In the genomic region with DNA sequence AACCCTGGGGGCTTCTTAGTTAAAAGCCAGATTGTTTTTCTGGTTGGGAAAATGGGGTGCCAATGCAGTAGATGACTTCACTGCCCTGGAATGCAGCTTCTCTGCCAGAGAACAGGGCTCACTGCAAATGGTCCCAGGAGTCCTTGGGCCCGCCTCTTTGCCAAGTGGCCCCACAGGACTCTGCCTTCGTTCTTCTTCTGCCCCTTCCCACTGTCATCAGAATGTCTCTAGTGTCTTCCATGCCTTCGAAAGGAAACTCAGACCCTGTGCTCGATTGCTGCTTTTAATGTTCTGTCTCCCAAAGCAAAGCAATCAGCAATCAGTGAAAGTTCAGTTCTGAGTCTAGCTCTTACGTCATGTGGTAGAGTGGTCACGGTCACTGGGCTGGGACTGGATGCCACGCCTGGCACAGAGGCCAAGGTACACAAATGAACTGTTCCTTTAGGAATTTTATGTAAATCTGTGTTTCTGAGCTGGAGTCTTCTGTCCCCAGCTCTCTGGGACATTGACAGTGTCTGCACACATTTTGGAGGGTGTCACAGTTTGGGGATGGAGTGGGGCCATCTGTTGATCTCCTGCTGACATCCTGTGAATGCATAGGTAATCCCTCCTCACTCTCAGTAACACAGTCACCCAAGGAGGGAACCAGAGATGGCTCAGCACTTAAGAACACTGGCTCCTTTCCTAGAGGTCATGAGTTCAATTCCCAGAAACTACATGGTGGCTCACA, we compare ENCODE assay signal across 9 mouse cellular contexts. TPM values are rescaled to one million over a fixed set of nuclear protein-coding genes. Genes with fewer than 3 reads are reported as not detected.
DNase-seq lines count a peak whose midpoint lies in the region; ATAC-seq and TF ChIP-seq lines count a peak whose summit lies in the region.
"Had no signal": no experiment of that assay in that cellular context is flagged by ENCODE, and none has a peak within 500 bp of the region (broad histone marks: within the 10 kb centered on the region; RNA-seq: fewer than 3 reads in every experiment).

No protein-coding gene starts in this region.

- peak overlapping the region; percentile 68 for H3K27ac ChIP-seq in neural tube, embryonic 13.5 days (replicated peaks)
- peak overlapping the region; percentile 50 for H3K27ac ChIP-seq in forebrain, embryonic 15.5 days (replicated peaks)
- H3K27ac ChIP-seq in hindbrain, embryonic 16.5 days (ENCODE audit: low read depth, low read length), result no peak overlapping the region
- peak overlapping the region; percentile 78 for H3K27ac ChIP-seq in lung, embryonic 14.5 days (ENCODE audit: low read depth)
- H3K27ac ChIP-seq: macrophage had no signal

- H3K27me3 ChIP-seq in neural tube, embryonic 13.5 days, result no peaks in the 10 kb centered on the region
- no peaks in the 10 kb centered on the region for H3K27me3 ChIP-seq in forebrain, embryonic 15.5 days
- no peaks in the 10 kb centered on the region for H3K27me3 ChIP-seq in hindbrain, embryonic 16.5 days (replicated peaks; ENCODE audit: control insufficient read depth, insufficient read depth, low read length)
- no peaks in the 10 kb centered on the region for H3K27me3 ChIP-seq in lung, embryonic 14.5 days (ENCODE audit: insufficient read depth, low read length)

- H3K4me2 ChIP-seq in neural tube, embryonic 13.5 days, result no peak overlapping the region
- no peak overlapping the region for H3K4me2 ChIP-seq in forebrain, embryonic 15.5 days (replicated peaks)
- no peak overlapping the region for H3K4me2 ChIP-seq in hindbrain, embryonic 16.5 days (ENCODE audit: low read length)
- H3K4me2 ChIP-seq in lung, embryonic 14.5 days, result peak overlapping the region; percentile 0; the same call in 1 of the 2 replicates

- TF ChIP-seq CTCF in lung, embryonic 14.5 days (IDR thresholded peaks at IDR 0.05; ENCODE audit: low read depth), result no peak

- H3K4me1 ChIP-seq in neural tube, embryonic 13.5 days (replicated peaks), result peaks cover 10% of the 10 kb centered on the region
- H3K4me1 ChIP-seq in forebrain, embryonic 15.5 days, result peaks cover 10% of the 10 kb centered on the region
- peaks cover 9% of the 10 kb centered on the region for H3K4me1 ChIP-seq in hindbrain, embryonic 16.5 days (ENCODE audit: control insufficient read depth, insufficient read depth, low read depth, low read length)
- H3K4me1 ChIP-seq in lung, embryonic 14.5 days (ENCODE audit: insufficient read depth), result peaks cover 14% of the 10 kb centered on the region

- 62% methylated on average over 7 of the region's 7 CpGs for WGBS in neural tube, embryonic 13.5 days
- 40% methylated on average over 7 of the region's 7 CpGs for WGBS in forebrain, embryonic 15.5 days
- WGBS in hindbrain, embryonic 16.5 days, result 43% methylated on average over 7 of the region's 7 CpGs
- 29% methylated on average over 7 of the region's 7 CpGs for WGBS in lung, embryonic 14.5 days

- H3K36me3 ChIP-seq in neural tube, embryonic 13.5 days, result 0 out of 2 replicates have a peak, but pooled peaks cover 3% of the 10 kb centered on the region
- H3K36me3 ChIP-seq in forebrain, embryonic 15.5 days, result no peaks in the 10 kb centered on the region
- H3K36me3 ChIP-seq in hindbrain, embryonic 16.5 days (ENCODE audit: control insufficient read depth, insufficient read depth, low read length), result no peaks in the 10 kb centered on the region
- no peaks in the 10 kb centered on the region for H3K36me3 ChIP-seq in lung, embryonic 14.5 days (ENCODE audit: insufficient read depth)

- 0 out of 2 replicates have a peak, but pooled peaks have one; percentile 70 for ATAC-seq in neural tube, embryonic 13.5 days (ENCODE audit: low read depth)
- ATAC-seq in forebrain, embryonic 15.5 days (replicated peaks), result peak; percentile 72
- peak; percentile 63 for ATAC-seq in hindbrain, embryonic 16.5 days
- ATAC-seq in lung, embryonic 14.5 days (ENCODE audit: insufficient read depth), result peak; percentile 70

- no peaks in the 10 kb centered on the region for H3K9me3 ChIP-seq in neural tube, embryonic 13.5 days
- no peaks in the 10 kb centered on the region for H3K9me3 ChIP-seq in forebrain, embryonic 15.5 days
- H3K9me3 ChIP-seq in hindbrain, embryonic 16.5 days (ENCODE audit: control insufficient read depth, low read length), result no peaks in the 10 kb centered on the region
- H3K9me3 ChIP-seq in lung, embryonic 14.5 days (ENCODE audit: low read depth, low read length), result no peaks in the 10 kb centered on the region

- no peak overlapping the region for H3K4me3 ChIP-seq in neural tube, embryonic 13.5 days
- H3K4me3 ChIP-seq in forebrain, embryonic 15.5 days, result no peak overlapping the region
- no peak overlapping the region for H3K4me3 ChIP-seq in hindbrain, embryonic 16.5 days (ENCODE audit: low read length)
- H3K4me3 ChIP-seq in lung, embryonic 14.5 days (ENCODE audit: low read depth, low read length), result no peak overlapping the region

- H3K9ac ChIP-seq in neural tube, embryonic 13.5 days, result no peak overlapping the region
- H3K9ac ChIP-seq in forebrain, embryonic 15.5 days (replicated peaks), result no peak overlapping the region
- no peak overlapping the region for H3K9ac ChIP-seq in hindbrain, embryonic 16.5 days (ENCODE audit: low read depth, low read length)
- no peak overlapping the region; the same call in 1 of the 2 replicates for H3K9ac ChIP-seq in lung, embryonic 14.5 days

- DNase-seq in neural tube, embryonic 10.5 days (ENCODE audit: extremely low spot score, low spot score), result no peak
- peak; percentile 82 for DNase-seq in lung, embryonic 14.5 days
- no peak for DNase-seq in embryo, embryonic 9.5 days (ENCODE audit: extremely low spot score)
- no peak for DNase-seq in thymus, postnatal 25 days
- no peak for DNase-seq in right cerebral cortex, postnatal 10 days (ENCODE audit: low spot score in 2 of 2)

RNA-seq across cellular contexts. Expression of a gene that starts 37.2 kb away (rescaled TPM):
- polyA plus RNA-seq in neural tube, embryonic 13.5 days (2015; fragmentation: Nextera tagmentation; extraction: Ambion mirVana), result 106 and 119 TPM in 2 replicates
- polyA plus RNA-seq in forebrain, embryonic 15.5 days (2015; fragmentation: Nextera tagmentation; extraction: Ambion mirVana), result 125 and 127 TPM in 2 replicates
- polyA plus RNA-seq in hindbrain, embryonic 16.5 days (2015; fragmentation: Nextera tagmentation; extraction: Ambion mirVana), result 106 and 121 TPM in 2 replicates
- polyA plus RNA-seq in lung, embryonic 14.5 days (2014; fragmentation: Nextera tagmentation; extraction: Ambion mirVana), result 82.6 and 89.5 TPM in 2 replicates
